Mouse (Mus musculus) liver, embryonic 18 days (tissue): ENCODE results near the gene Ywhaq. TPM values are rescaled to one million over a fixed set of nuclear protein-coding genes. Genes with fewer than 3 reads are reported as not detected.

Source experiments
- polyA plus RNA-seq: library from polyadenylated mRNA; depleted of rRNA; stranded (reverse); fragments of >200 nt; gene quantifications from 2 replicates; pipeline ENCODE4 v1.2.3, GENCODE M21; 2012; rRNA removed

Ywhaq gene
- polyA plus RNA-seq: 56.1 and 56.7 TPM in 2 replicates

DNA sequence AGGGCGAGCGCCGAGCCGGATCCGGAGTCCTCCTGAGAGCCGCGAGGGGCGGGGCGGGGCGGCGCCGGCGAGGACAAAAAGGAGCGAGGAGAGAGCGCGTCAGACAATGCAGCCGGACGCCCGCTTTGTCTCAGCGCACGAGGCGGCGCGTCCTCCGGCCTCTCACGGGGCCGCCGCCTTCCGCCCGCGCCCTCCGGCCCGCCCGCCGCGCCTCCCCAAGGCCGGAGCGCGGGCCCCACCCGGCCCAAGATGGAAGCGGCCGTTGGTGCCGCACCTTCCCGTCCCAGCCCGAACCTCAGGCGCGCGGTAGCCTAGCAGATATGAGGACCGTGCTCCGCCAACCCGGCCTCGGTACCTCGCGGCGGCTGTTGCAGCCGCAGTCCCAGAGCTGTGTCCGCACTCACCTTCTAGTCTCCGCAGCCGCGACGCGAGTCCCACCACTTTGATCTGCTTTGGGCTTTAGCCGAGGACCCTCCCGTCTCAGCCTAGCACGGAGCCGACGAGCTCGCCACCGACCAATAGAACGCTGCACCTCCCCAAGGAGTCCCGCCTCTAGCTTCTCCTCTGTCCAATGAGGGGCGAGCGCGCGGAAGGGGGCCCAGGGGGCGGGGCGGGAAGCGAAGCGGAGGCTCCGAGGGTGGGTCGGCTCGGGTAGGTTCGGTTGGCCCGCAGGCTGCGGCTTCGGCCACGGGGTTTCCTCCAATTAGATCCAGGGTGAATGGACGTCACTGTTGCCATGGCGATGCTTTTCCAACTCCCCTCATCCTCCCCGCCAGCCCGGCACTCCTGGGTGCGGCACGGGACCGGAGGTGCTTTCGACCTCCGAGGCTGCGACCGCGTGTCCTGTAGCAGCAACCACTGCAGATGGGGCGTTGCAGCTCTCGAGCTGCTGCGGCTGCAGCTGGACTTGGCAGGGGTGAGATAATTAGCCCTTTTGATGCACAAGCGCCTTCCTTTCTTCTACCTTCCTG, at the start of gene Ywhaq:
Gene Ywhaq, minus strand, starts transcription at position 538 of the 971 bp plus-strand sequence.

DNA sequence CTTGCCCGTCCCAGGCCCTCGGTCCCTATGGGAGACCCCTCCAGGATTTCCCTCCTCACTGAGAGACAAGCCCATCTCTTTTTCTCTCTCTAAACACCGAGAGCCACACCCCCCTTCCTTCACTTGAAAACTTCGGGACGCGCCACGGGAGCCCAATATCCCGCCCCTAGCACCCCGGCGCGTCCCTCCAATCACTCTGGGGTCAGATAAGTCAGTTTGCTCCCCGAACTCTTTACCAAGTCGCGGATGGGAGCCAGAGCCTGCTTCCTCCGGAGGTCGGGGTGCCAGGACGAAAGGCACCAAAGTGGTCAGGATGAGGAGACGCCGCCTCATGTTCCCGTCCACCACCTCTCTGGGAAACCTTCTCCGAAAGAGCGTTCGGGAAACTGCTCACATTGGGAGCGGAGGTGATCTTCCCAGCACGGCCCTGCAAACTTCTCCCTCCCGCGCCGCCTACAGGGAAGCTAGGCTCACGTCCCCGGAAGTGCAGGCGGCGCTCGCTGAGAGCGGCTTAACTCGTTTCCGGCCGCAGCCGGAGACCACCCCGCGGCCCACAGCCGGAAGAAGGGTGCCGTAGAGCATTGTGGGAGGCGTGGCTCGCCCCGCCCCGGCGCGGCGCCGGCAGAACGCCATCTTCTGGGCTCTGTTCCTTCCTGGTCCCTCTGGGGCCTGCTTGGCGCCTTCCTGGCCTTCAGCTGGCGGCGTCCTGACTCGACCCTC, 44.2 kb downstream of the Ywhaq start, which contains the start of gene Adam17:
Gene Adam17, minus strand, starts transcription at position 533 of the 720 bp plus-strand sequence.

Other genes with a start within 250 kb of the Ywhaq start
- 21.9 and 23.1 TPM in 2 replicates for gene Cpsf3, start 132.2 kb downstream of the Ywhaq start, polyA plus RNA-seq
- 10.7 and 13.0 TPM in 2 replicates for gene Itgb1bp1, start 131.4 kb downstream of the Ywhaq start, polyA plus RNA-seq
- gene Iah1, start 101.2 kb downstream of the Ywhaq start, polyA plus RNA-seq: 54.2 and 57.1 TPM in 2 replicates
- gene Adam17, start 44.0 kb downstream of the Ywhaq start, polyA plus RNA-seq: 8.2 and 8.8 TPM in 2 replicates